Mouse (Mus musculus) testis, adult 2 months (tissue): Measurements from ENCODE around the gene Micall2.

ENCODE experiments used
- CTCF ChIP-seq: fragments of 200-500 bp; IDR thresholded peaks from 2 replicates; pipeline ENCODE4 v1.5.1; 2012; ENCODE audit warnings: low read depth, mild to moderate bottlenecking, inconsistent platforms, low read length, moderate library complexity; ENCODE audit not compliant: control insufficient read depth, insufficient read depth, insufficient replicate concordance
- POLR2A ChIP-seq: fragments of 200-500 bp; IDR thresholded peaks from 2 replicates; pipeline ENCODE4 v1.6.1; 2012; ENCODE audit warnings: low read depth, mild to moderate bottlenecking, inconsistent platforms, low read length, moderate library complexity; ENCODE audit not compliant: control insufficient read depth

- TF ChIP-seq CTCF (no peak), POLR2A (no peak)
Observed at GRCm38 (mm10) chr5:139736504-139736940, 386 bp upstream of the Micall2 start.
